Mouse (Mus musculus): ENCODE measurements at regions not wholly inside any gene's neighbourhood (a gene's known extent, or its start where the extent isn't known, plus 50 kb on each side); places are given as distances from the start of the nearest gene placed in this dataset.

GRCm38 (mm10) chr1:94671641-94672040, 619.3 kb upstream of the Pdcd1 start:
- Histone ChIP-seq H3K4me1 (ENCODE audit: control insufficient read depth in 1 of 2, insufficient read depth in 2 of 2) (no peaks in the 10 kb centered on the region), H3K9ac (ENCODE audit: insufficient read depth, low read depth) (no peak overlapping the region), H3K27ac (ENCODE audit: insufficient read depth, low read depth) (no peak overlapping the region), H3K4me2 (ENCODE audit: insufficient read depth, low read depth, poor library complexity, severe bottlenecking) (no peak overlapping the region), H3K27me3 (replicated peaks) (no peaks in the 10 kb centered on the region), H3K79me2 (replicated peaks; ENCODE audit: control insufficient read depth, extremely low read depth, insufficient read depth, poor library complexity, severe bottlenecking) (no peaks in the 10 kb centered on the region), H3K9me3 (replicated peaks; ENCODE audit: low read length) (no peaks in the 10 kb centered on the region), H3K36me3 (replicated peaks in 1 of 2; ENCODE audit: control insufficient read depth in 1 of 2, insufficient read depth in 1 of 2, low read length in 1 of 2) (no peaks in the 10 kb centered on the region), H3K4me3 (replicated peaks in 1 of 3; ENCODE audit: low read depth in 2 of 3, low read length in 2 of 3, poor library complexity in 1 of 3) (no peak overlapping the region)
- no peak for DNase-seq (ENCODE audit: extremely low read depth)
- no peak for TF ChIP-seq TBP (conservative IDR thresholded peaks at IDR 0.05; ENCODE audit: low read depth, low read length)
- no peak for TF ChIP-seq ZC3H11A (IDR thresholded peaks at IDR 0.05; ENCODE audit: low read depth, low read length)
- TF ChIP-seq CHD2 (IDR thresholded peaks at IDR 0.05; ENCODE audit: low read length) = no peak
- no peak for TF ChIP-seq CTCF (conservative IDR thresholded peaks at IDR 0.05 in 1 of 2, IDR thresholded peaks at IDR 0.05 in 1 of 2; ENCODE audit: low read depth in 2 of 2, low read length in 2 of 2)
- no peak for TF ChIP-seq JUN (IDR thresholded peaks at IDR 0.05; ENCODE audit: insufficient read depth, low read depth, low read length)
- TF ChIP-seq USF1 (IDR thresholded peaks at IDR 0.05; ENCODE audit: low read depth, low read length) = no peak
- no peak for TF ChIP-seq MYC (IDR thresholded peaks at IDR 0.05; ENCODE audit: low read depth, low read length)
- TF ChIP-seq PAX5 (IDR thresholded peaks at IDR 0.05; ENCODE audit: low read length) = no peak
- TF ChIP-seq KAT2A (IDR thresholded peaks at IDR 0.05; ENCODE audit: insufficient replicate concordance, low read length) = no peak
- TF ChIP-seq MXI1 (IDR thresholded peaks at IDR 0.05; ENCODE audit: low read depth, low read length) = no peak
- TF ChIP-seq POLR2AphosphoS2 (IDR thresholded peaks at IDR 0.05; ENCODE audit: low read depth, low read length) = no peak
- no peak for TF ChIP-seq UBTF (IDR thresholded peaks at IDR 0.05; ENCODE audit: low read depth, low read length)
- TF ChIP-seq E2F4 (IDR thresholded peaks at IDR 0.05; ENCODE audit: insufficient replicate concordance, low read depth, low read length) = no peak
- TF ChIP-seq MAX (IDR thresholded peaks at IDR 0.05; ENCODE audit: low read length) = no peak
- dilution Hi-C loops (cut with MboI; ENCODE audit: extremely low pct_ligation_motif_present, extremely low pct_unique_long_range_greater_than_20kb, low sequenced_read_pairs) (no loop called here), in situ Hi-C loops (cut with MboI; ENCODE audit: low pct_ligation_motif_present, low pct_unique_long_range_greater_than_20kb, low sequenced_read_pairs) (no loop called here)

GRCm38 (mm10) chr1:94700517-94700916, 612.9 kb upstream of the Fam174a start:
- Histone ChIP-seq H3K4me3 (replicated peaks in 1 of 3; ENCODE audit: low read depth in 2 of 3, low read length in 2 of 3, poor library complexity in 1 of 3) (no peak overlapping the region), H3K27ac (ENCODE audit: insufficient read depth, low read depth) (no peak overlapping the region), H3K9me3 (replicated peaks; ENCODE audit: low read length) (no peaks in the 10 kb centered on the region), H3K27me3 (replicated peaks) (no peaks in the 10 kb centered on the region), H3K79me2 (replicated peaks; ENCODE audit: control insufficient read depth, extremely low read depth, insufficient read depth, poor library complexity, severe bottlenecking) (no peaks in the 10 kb centered on the region), H3K4me2 (ENCODE audit: insufficient read depth, low read depth, poor library complexity, severe bottlenecking) (no peak overlapping the region), H3K4me1 (ENCODE audit: control insufficient read depth in 1 of 2, insufficient read depth in 2 of 2) (no peaks in the 10 kb centered on the region), H3K36me3 (replicated peaks in 1 of 2; ENCODE audit: control insufficient read depth in 1 of 2, insufficient read depth in 1 of 2, low read length in 1 of 2) (no peaks in the 10 kb centered on the region), H3K9ac (ENCODE audit: insufficient read depth, low read depth) (no peak overlapping the region)
- DNase-seq (ENCODE audit: extremely low read depth) = no peak
- in situ Hi-C loops (cut with MboI; ENCODE audit: low pct_ligation_motif_present, low pct_unique_long_range_greater_than_20kb, low sequenced_read_pairs) (no loop called here), dilution Hi-C loops (cut with MboI; ENCODE audit: extremely low pct_ligation_motif_present, extremely low pct_unique_long_range_greater_than_20kb, low sequenced_read_pairs) (no loop called here)
- no peak for TF ChIP-seq E2F4 (IDR thresholded peaks at IDR 0.05; ENCODE audit: insufficient replicate concordance, low read depth, low read length)
- no peak for TF ChIP-seq GABPA (IDR thresholded peaks at IDR 0.05; ENCODE audit: insufficient replicate concordance, low read depth, low read length)
- no peak for TF ChIP-seq JUND (conservative IDR thresholded peaks at IDR 0.05; ENCODE audit: low read depth, low read length)

Data from CH12.LX (cell line).